Mouse (Mus musculus) embryonic facial prominence, embryonic 13.5 days (tissue): ENCODE measurements around the gene Scnm1. TPM values are rescaled to one million over a fixed set of nuclear protein-coding genes. Genes with fewer than 3 reads are reported as not detected.
"Not testable (repeated sequence)": the region's sequence is repeated elsewhere in the genome, so short reads cannot be mapped to it uniquely, and the experiment has no call there.

Experiments used
- ATAC-seq: fragments of 200-750 bp; cut with Nextera tagmentation; 2 replicates; pipeline ENCODE4 v1.8.0; 2017; ENCODE audit warnings: low read depth; ENCODE audit not compliant: insufficient number of reproducible peaks, insufficient read depth, low FRiP score, low TSS enrichment
- H3K27ac ChIP-seq: fragments of 300-500 bp; sonication (generic); 2 replicates; pipeline ENCODE4 v1.5.1; 2015; ENCODE audit warnings: moderate library complexity, mild to moderate bottlenecking, inconsistent platforms
- H3K27me3 ChIP-seq: fragments of 300-500 bp; sonication (generic); 2 replicates; pipeline ENCODE4 v1.6.1; 2015; ENCODE audit warnings: mild to moderate bottlenecking, inconsistent platforms
- H3K36me3 ChIP-seq: fragments of 300-500 bp; sonication (generic); 2 replicates; pipeline ENCODE4 v1.6.1; 2015; ENCODE audit warnings: mild to moderate bottlenecking, inconsistent platforms
- H3K4me1 ChIP-seq: fragments of 300-500 bp; sonication (generic); 2 replicates; pipeline ENCODE4 v1.6.1; 2015; ENCODE audit warnings: inconsistent platforms
- H3K4me2 ChIP-seq: fragments of 300-500 bp; sonication (generic); 2 replicates; pipeline ENCODE4 v1.6.1; 2015; ENCODE audit warnings: moderate library complexity, mild to moderate bottlenecking, inconsistent platforms
- H3K4me3 ChIP-seq: fragments of 300-500 bp; sonication (generic); 2 replicates; pipeline ENCODE4 v1.5.1; 2015; ENCODE audit warnings: mild to moderate bottlenecking, inconsistent platforms
- H3K9ac ChIP-seq: fragments of 300-500 bp; sonication (generic); 2 replicates; pipeline ENCODE4 v1.6.1; 2015; ENCODE audit warnings: mild to moderate bottlenecking, inconsistent platforms
- H3K9me3 ChIP-seq: fragments of 300-500 bp; sonication (generic); 2 replicates; pipeline ENCODE4 v1.6.1; 2016; ENCODE audit warnings: inconsistent platforms
- WGBS: fragments of 180-500 bp; shearing (Covaris S2); methylation state at CpG from one replicate; pipeline ENCODE4 v1.1.7; 2015; ENCODE audit warnings: mixed read lengths; 5-methylcytosine and 5-hydroxymethylcytosine counted together
- polyA plus RNA-seq: library from polyadenylated mRNA; unstranded; fragments of >200 nt; fragmentation: Nextera tagmentation; extraction: Ambion mirVana; gene quantifications from 2 replicates; pipeline ENCODE4 v1.2.1, GENCODE M21; 2015

The Scnm1 gene
- polyA plus RNA-seq, 1 experiment from 2014 or later: 75.2 TPM

- Histone ChIP-seq H3K4me1 (peaks cover 14% of the 10 kb centered on the region), H3K4me3 (no peak overlapping the region), H3K4me2 (no peak overlapping the region), H3K9ac (no peak overlapping the region), H3K27ac (no peak overlapping the region), H3K9me3 (no peaks in the 10 kb centered on the region), H3K27me3 (no peaks in the 10 kb centered on the region), H3K36me3 (peaks cover 33% of the 10 kb centered on the region)
- no peak for ATAC-seq
- WGBS: 81% methylated on average over 5 of the region's 5 CpGs
Observed at GRCm38 (mm10) chr3:95130081-95130480, 3.7 kb downstream of the Scnm1 start.

- H3K4me3 ChIP-seq: no peak overlapping the region
- H3K4me2 ChIP-seq: no peak overlapping the region
- no peak for ATAC-seq
- peaks cover 33% of the 10 kb centered on the region for H3K36me3 ChIP-seq
- peaks cover 20% of the 10 kb centered on the region for H3K4me1 ChIP-seq
- 69% methylated on average over 6 of the region's 6 CpGs for WGBS
- peak overlapping the region; percentile 47; the same call in 1 of the 2 replicates for H3K9ac ChIP-seq
- H3K27ac ChIP-seq: no peak overlapping the region
- no peaks in the 10 kb centered on the region for H3K27me3 ChIP-seq
- no peaks in the 10 kb centered on the region for H3K9me3 ChIP-seq
Observed at GRCm38 (mm10) chr3:95129226-95129651, 4.6 kb downstream of the Scnm1 start.

- Histone ChIP-seq H3K27me3 (no peaks in the 10 kb centered on the region), H3K4me2 (no peak overlapping the region), H3K9ac (no peak overlapping the region), H3K4me1 (peaks cover 20% of the 10 kb centered on the region), H3K27ac (peak overlapping the region; percentile 63), H3K36me3 (peaks cover 48% of the 10 kb centered on the region), H3K9me3 (no peaks in the 10 kb centered on the region), H3K4me3 (no peak overlapping the region)
- peak; percentile 50; the same call in 1 of the 2 replicates for ATAC-seq
- 18% methylated on average over 5 of the region's 5 CpGs for WGBS
Observed at GRCm38 (mm10) chr3:95124972-95125371, 8.8 kb downstream of the Scnm1 start.

GRCm38 (mm10) chr3:95124246-95124645 lies 9.6 kb downstream of the Scnm1 start, which contains the start of gene Tmod4:
TSS of gene Tmod4 (plus strand) at chr3:95124476.
- no peaks in the 10 kb centered on the region for H3K9me3 ChIP-seq
- H3K9ac ChIP-seq: no peak within 1 kb of the TSS
- no peak for ATAC-seq
- no peak within 1 kb of the TSS for H3K4me2 ChIP-seq
- peaks cover 50% of the 10 kb centered on the region for H3K36me3 ChIP-seq
- 59% methylated on average over 6 of the region's 6 CpGs for WGBS
- H3K4me3 ChIP-seq: no peak within 1 kb of the TSS
- peak within 1 kb of the TSS; percentile 63 for H3K27ac ChIP-seq
- H3K27me3 ChIP-seq: no peaks in the 10 kb centered on the region
- peaks cover 20% of the 10 kb centered on the region for H3K4me1 ChIP-seq

GRCm38 (mm10) chr3:95121580-95121979 lies 12.2 kb downstream of the Scnm1 start:
- H3K27ac ChIP-seq: peak overlapping the region; percentile 49; the same call in 1 of the 2 replicates
- H3K9me3 ChIP-seq: no peaks in the 10 kb centered on the region
- no peak overlapping the region for H3K4me2 ChIP-seq
- H3K4me1 ChIP-seq: peaks cover 20% of the 10 kb centered on the region
- H3K27me3 ChIP-seq: no peaks in the 10 kb centered on the region
- no peak overlapping the region for H3K9ac ChIP-seq
- no peak overlapping the region for H3K4me3 ChIP-seq
- no peak for ATAC-seq
- peaks cover 63% of the 10 kb centered on the region for H3K36me3 ChIP-seq
- 83% methylated on average over 6 of the region's 6 CpGs for WGBS

GRCm38 (mm10) chr3:95117751-95118150 lies 16.1 kb downstream of the Scnm1 start:
- no peaks in the 10 kb centered on the region for H3K27me3 ChIP-seq
- no peak overlapping the region for H3K4me3 ChIP-seq
- ATAC-seq: no peak
- no peak overlapping the region for H3K27ac ChIP-seq
- no peak overlapping the region for H3K9ac ChIP-seq
- H3K9me3 ChIP-seq: no peaks in the 10 kb centered on the region
- 92% methylated on average over 2 of the region's 2 CpGs for WGBS
- H3K4me2 ChIP-seq: no peak overlapping the region
- H3K36me3 ChIP-seq: peaks cover 81% of the 10 kb centered on the region
- peaks cover 2% of the 10 kb centered on the region; the same call in 1 of the 2 replicates for H3K4me1 ChIP-seq

GRCm38 (mm10) chr3:95112760-95113159 lies 21.1 kb downstream of the Scnm1 start:
- Histone ChIP-seq H3K27me3 (no peaks in the 10 kb centered on the region), H3K36me3 (peaks cover 33% of the 10 kb centered on the region), H3K4me3 (peak overlapping the region; percentile 74; the same call in 1 of the 2 replicates), H3K4me2 (peak overlapping the region; percentile 57), H3K9ac (peak overlapping the region; percentile 53; the same call in 1 of the 2 replicates), H3K4me1 (peaks cover 9% of the 10 kb centered on the region), H3K9me3 (no peaks in the 10 kb centered on the region), H3K27ac (no peak overlapping the region)
- WGBS: 89% methylated on average over 1 of the region's 1 CpGs
- no peak for ATAC-seq

GRCm38 (mm10) chr3:95110911-95111726 lies 22.7 kb downstream of the Scnm1 start, which contains the start of gene Vps72:
TSS of gene Vps72 (plus strand) at chr3:95111022.
- peaks cover 21% of the 10 kb centered on the region for H3K36me3 ChIP-seq
- H3K4me1 ChIP-seq: peaks cover 9% of the 10 kb centered on the region
- peak within 1 kb of the TSS; percentile 74 for H3K4me3 ChIP-seq
- ATAC-seq: 0 out of 2 replicates have a peak, but pooled peaks have one; percentile 45
- WGBS: under 1% methylated on average over 54 of the region's 54 CpGs
- H3K4me2 ChIP-seq: peak within 1 kb of the TSS; percentile 57
- H3K9me3 ChIP-seq: no peaks in the 10 kb centered on the region
- peak within 1 kb of the TSS; percentile 98 for H3K27ac ChIP-seq
- peak within 1 kb of the TSS; percentile 89 for H3K9ac ChIP-seq
- H3K27me3 ChIP-seq: no peaks in the 10 kb centered on the region

GRCm38 (mm10) chr3:95107898-95108297 lies 25.9 kb downstream of the Scnm1 start:
- WGBS: 60% methylated on average over 2 of the region's 2 CpGs
- H3K27me3 ChIP-seq: no peaks in the 10 kb centered on the region

GRCm38 (mm10) chr3:95107308-95107707 lies 26.5 kb downstream of the Scnm1 start:
- Histone ChIP-seq H3K4me2 (peak overlapping the region; percentile 69), H3K4me3 (peak overlapping the region; percentile 97), H3K4me1 (peaks cover 13% of the 10 kb centered on the region)
- H3K9ac ChIP-seq, H3K36me3 ChIP-seq, ATAC-seq, H3K27me3 ChIP-seq, H3K9me3 ChIP-seq, H3K27ac ChIP-seq: not testable (repeated sequence)

More at GRCm38 (mm10) chr3:95107898-95108297, 25.9 kb downstream of the Scnm1 start:
- H3K27ac ChIP-seq: no peak overlapping the region
- peaks cover 19% of the 10 kb centered on the region for H3K4me1 ChIP-seq
- no peak overlapping the region for H3K9ac ChIP-seq
- ATAC-seq: no peak
- no peak overlapping the region for H3K4me2 ChIP-seq
- no peaks in the 10 kb centered on the region for H3K9me3 ChIP-seq
- H3K36me3 ChIP-seq: no peaks in the 10 kb centered on the region
- H3K4me3 ChIP-seq: no peak overlapping the region

GRCm38 (mm10) chr3:95106338-95107117 lies 27.3 kb downstream of the Scnm1 start, which contains the start of gene Pip5k1a:
TSS of gene Pip5k1a (minus strand) at chr3:95106930.
- peak within 1 kb of the TSS; percentile 97 for H3K4me3 ChIP-seq
- WGBS: under 1% methylated on average over 51 of the region's 51 CpGs

More at GRCm38 (mm10) chr3:95106338-95107117, 27.3 kb downstream of the Scnm1 start, which contains the start of gene Pip5k1a:
- Histone ChIP-seq H3K4me2 (peak within 1 kb of the TSS; percentile 77), H3K4me1 (peaks cover 11% of the 10 kb centered on the region), H3K27ac (peak within 1 kb of the TSS; percentile 89), H3K9me3 (no peaks in the 10 kb centered on the region), H3K36me3 (peaks cover 6% of the 10 kb centered on the region; the same call in 1 of the 2 replicates), H3K9ac (peak within 1 kb of the TSS; percentile 96), H3K27me3 (no peaks in the 10 kb centered on the region)
- ATAC-seq: peak; percentile 88
